Mouse (Mus musculus): Measurements from ENCODE around the gene Prrt1.

- TF ChIP-seq CHD1 (IDR thresholded peaks at IDR 0.05; ENCODE audit: low read depth, low read length) (no peak), KAT2A (IDR thresholded peaks at IDR 0.05; ENCODE audit: insufficient replicate concordance, low read length) (no peak), HCFC1 (IDR thresholded peaks at IDR 0.05; ENCODE audit: low read depth, low read length) (no peak), CTCF (conservative IDR thresholded peaks at IDR 0.05 in 1 of 2, IDR thresholded peaks at IDR 0.05 in 1 of 2; ENCODE audit: low read depth in 2 of 2, low read length in 2 of 2) (no peak)
Observed at GRCm38 (mm10) chr17:34654392-34654791, 25.1 kb downstream of the Prrt1 start.
